ENCODE assay signal across 18 mouse cellular contexts in genomic region chr17:51526881-51527280, GRCm38 (mm10).
"Had no signal": no experiment of that assay in that cellular context is flagged by ENCODE, and none has a peak within 500 bp of the region (broad histone marks: within the 10 kb centered on the region; RNA-seq: fewer than 3 reads in every experiment).

No protein-coding gene starts in this region.

- H3K27me3 ChIP-seq: intestine, embryonic 15.5 days; kidney, embryonic 15.5 days; limb, embryonic 15.5 days had no signal

- H3K9ac ChIP-seq: intestine, embryonic 15.5 days; kidney, embryonic 15.5 days; limb, embryonic 12.5 days; limb, embryonic 15.5 days; liver, embryonic 14.5 days; liver, postnatal 0 days; lung, embryonic 14.5 days had no signal

- H3K27ac ChIP-seq: intestine, embryonic 15.5 days; kidney, embryonic 15.5 days; limb, embryonic 12.5 days; limb, embryonic 15.5 days; liver, embryonic 14.5 days; macrophage had no signal

- H3K4me3 ChIP-seq: intestine, embryonic 15.5 days; kidney, embryonic 15.5 days; limb, embryonic 12.5 days; limb, embryonic 15.5 days; myocyte had no signal

- ATAC-seq: intestine, embryonic 15.5 days; liver, postnatal 0 days; lung, postnatal 0 days had no signal

- DNase-seq: kidney, adult 11 months; kidney, adult 8-10 months; kidney, postnatal 10 days; kidney, postnatal 36 days; left cerebral cortex, postnatal 4 days; liver, postnatal 0 days; lung, embryonic 14.5 days; thymus, adult 18-20 months; thymus, postnatal 36 days had no signal

- H3K36me3 ChIP-seq: intestine, embryonic 15.5 days; kidney, embryonic 15.5 days; limb, embryonic 12.5 days; limb, embryonic 15.5 days had no signal

- H3K9me3 ChIP-seq: intestine, embryonic 15.5 days; kidney, embryonic 15.5 days; limb, embryonic 12.5 days; limb, embryonic 15.5 days had no signal

- H3K4me1 ChIP-seq: intestine, embryonic 15.5 days; kidney, embryonic 15.5 days; limb, embryonic 12.5 days; limb, embryonic 15.5 days had no signal

- H3K4me2 ChIP-seq: intestine, embryonic 15.5 days; kidney, embryonic 15.5 days; limb, embryonic 12.5 days; limb, embryonic 15.5 days; liver, embryonic 11.5 days; lung, embryonic 14.5 days had no signal
